Mouse (Mus musculus): ENCODE data around the gene Fcor.
A peak's percentile ranks its signal among the peaks of the same experiment; 100 is the strongest.

DNA sequence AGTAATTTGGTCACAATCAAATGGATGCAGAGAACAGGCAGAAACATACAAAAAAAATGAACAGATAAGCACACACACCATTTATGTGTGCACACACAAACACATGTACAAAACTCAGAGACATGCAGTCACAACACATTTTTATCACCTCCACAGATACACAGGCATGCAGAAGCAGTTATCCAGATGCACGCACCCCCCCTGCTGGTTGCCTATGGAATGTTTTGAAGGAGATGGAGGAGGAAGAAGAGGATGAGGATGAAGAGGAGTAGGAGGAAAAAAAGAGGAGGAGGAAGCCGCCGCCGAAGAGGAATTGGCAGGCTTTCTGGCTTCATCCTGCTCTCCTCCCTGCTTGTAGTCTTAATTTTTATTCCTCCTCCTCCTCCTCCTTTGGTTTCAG is 33.5 kb upstream of the Fcor start:
- TF ChIP-seq CTCF (IDR thresholded peaks at IDR 0.05; ENCODE audit: low read depth), result peak; percentile 62
- TF ChIP-seq EP300 (IDR thresholded peaks at IDR 0.05; ENCODE audit: low read depth), result no peak
